Mouse (Mus musculus) kidney, embryonic 16.5 days (tissue): ENCODE results near the gene 1700025G04Rik. TPM values are rescaled to one million over a fixed set of nuclear protein-coding genes. Genes with fewer than 3 reads are reported as not detected.

Source experiments
- ATAC-seq: fragments of 200-750 bp; cut with Nextera tagmentation; 2 replicates; pipeline ENCODE4 v1.8.0; 2017; ENCODE audit warnings: moderate TSS enrichment; ENCODE audit not compliant: low FRiP score, low TSS enrichment
- H3K27ac ChIP-seq: fragments of 300-500 bp; sonication (generic); 2 replicates; pipeline ENCODE4 v1.5.1; 2014; ENCODE audit warnings: low read length
- H3K27me3 ChIP-seq: fragments of 300-500 bp; sonication (generic); 2 replicates; pipeline ENCODE4 v1.6.1; 2014; ENCODE audit warnings: low read length, control low read depth, mixed read lengths; ENCODE audit not compliant: insufficient read depth
- H3K36me3 ChIP-seq: fragments of 300-500 bp; sonication (generic); 2 replicates; pipeline ENCODE4 v1.6.1; 2014; ENCODE audit warnings: low read length, control low read depth, mixed read lengths; ENCODE audit not compliant: insufficient read depth
- H3K4me1 ChIP-seq: fragments of 300-500 bp; sonication (generic); 2 replicates; pipeline ENCODE4 v1.6.1; 2014; ENCODE audit warnings: low read length, control low read depth, mixed read lengths; ENCODE audit not compliant: insufficient read depth
- H3K4me2 ChIP-seq: fragments of 300-500 bp; sonication (generic); replicated peaks from 2 replicates; pipeline ENCODE4 v1.6.1; 2014; ENCODE audit warnings: low read depth, low read length
- H3K4me3 ChIP-seq: fragments of 300-500 bp; sonication (generic); 2 replicates; pipeline ENCODE4 v1.5.1; 2014; ENCODE audit warnings: mild to moderate bottlenecking, low read length
- H3K9ac ChIP-seq: fragments of 300-500 bp; sonication (generic); replicated peaks from 2 replicates; pipeline ENCODE4 v1.6.1; 2014; ENCODE audit warnings: low read length
- H3K9me3 ChIP-seq: fragments of 300-500 bp; sonication (generic); 2 replicates; pipeline ENCODE4 v1.6.1; 2016; ENCODE audit warnings: low read length, control low read depth
- WGBS: fragments of 180-500 bp; shearing (Covaris S2); extraction: QIAGEN DNeasy Blood & Tissue Kit; methylation state at CpG from one replicate; pipeline ENCODE4 v1.1.7; 2014; 5-methylcytosine and 5-hydroxymethylcytosine counted together
- polyA plus RNA-seq: library from polyadenylated mRNA; unstranded; fragments of >200 nt; fragmentation: Nextera tagmentation; extraction: Ambion mirVana; gene quantifications from 2 replicates; pipeline ENCODE4 v1.2.1, GENCODE M21; 2015

The 1700025G04Rik gene
- polyA plus RNA-seq, 1 experiment from 2014 or later, result 15.4 TPM

DNA sequence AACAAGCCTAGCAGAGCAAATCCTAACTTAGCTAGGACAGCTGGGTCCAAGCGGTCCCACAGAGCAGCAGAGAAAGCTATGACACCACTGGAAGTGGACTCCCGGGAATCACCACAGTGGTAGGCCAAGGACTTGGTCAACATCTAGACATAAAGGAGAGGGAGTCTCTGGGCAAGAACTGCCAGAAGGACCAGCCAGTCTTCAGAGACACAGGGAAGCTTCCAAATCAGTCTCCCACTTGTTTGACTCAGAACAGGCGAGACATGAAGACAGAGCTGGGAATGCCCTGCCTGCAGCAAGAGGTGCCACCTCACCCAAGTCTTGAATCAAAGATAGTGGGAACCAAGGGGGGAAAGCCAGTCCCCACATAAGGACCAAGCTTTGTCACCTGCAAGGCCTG, 29.7 kb downstream of the 1700025G04Rik start:
- Histone ChIP-seq H3K27ac (no peak overlapping the region), H3K4me3 (no peak overlapping the region), H3K4me2 (no peak overlapping the region), H3K36me3 (no peaks in the 10 kb centered on the region), H3K4me1 (no peaks in the 10 kb centered on the region), H3K9me3 (no peaks in the 10 kb centered on the region), H3K9ac (no peak overlapping the region), H3K27me3 (no peaks in the 10 kb centered on the region)
- 92% methylated on average over 3 of the region's 3 CpGs for WGBS
- ATAC-seq, result no peak

DNA sequence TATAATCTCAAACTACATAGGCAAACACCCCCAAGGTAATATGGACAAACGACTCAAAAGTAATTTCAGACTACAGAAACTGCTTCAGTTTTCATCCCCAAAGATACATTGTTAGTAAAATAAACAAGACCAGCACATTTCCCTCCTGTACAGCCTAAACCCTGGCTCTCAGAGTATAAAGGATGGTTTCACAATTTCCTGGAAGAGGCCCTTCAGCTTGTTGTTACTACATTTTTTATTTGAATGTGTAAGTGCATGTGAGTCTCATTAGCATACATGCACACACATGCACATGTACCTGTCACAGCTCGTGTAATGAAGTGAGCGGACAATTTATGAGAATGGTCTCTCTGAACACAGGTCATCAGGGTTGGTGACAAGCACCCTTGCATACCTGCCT, 31.1 kb downstream of the 1700025G04Rik start:
- H3K9me3 ChIP-seq, result no peaks in the 10 kb centered on the region
- H3K4me2 ChIP-seq, result no peak overlapping the region
- 0 out of 2 replicates have a peak, but pooled peaks cover 4% of the 10 kb centered on the region for H3K4me1 ChIP-seq
- H3K36me3 ChIP-seq, result no peaks in the 10 kb centered on the region
- no peak overlapping the region for H3K9ac ChIP-seq
- H3K27me3 ChIP-seq, result no peaks in the 10 kb centered on the region
- no peak overlapping the region for H3K4me3 ChIP-seq
- 78% methylated on average over 3 of the region's 3 CpGs for WGBS
- no peak for ATAC-seq
- H3K27ac ChIP-seq, result no peak overlapping the region

DNA sequence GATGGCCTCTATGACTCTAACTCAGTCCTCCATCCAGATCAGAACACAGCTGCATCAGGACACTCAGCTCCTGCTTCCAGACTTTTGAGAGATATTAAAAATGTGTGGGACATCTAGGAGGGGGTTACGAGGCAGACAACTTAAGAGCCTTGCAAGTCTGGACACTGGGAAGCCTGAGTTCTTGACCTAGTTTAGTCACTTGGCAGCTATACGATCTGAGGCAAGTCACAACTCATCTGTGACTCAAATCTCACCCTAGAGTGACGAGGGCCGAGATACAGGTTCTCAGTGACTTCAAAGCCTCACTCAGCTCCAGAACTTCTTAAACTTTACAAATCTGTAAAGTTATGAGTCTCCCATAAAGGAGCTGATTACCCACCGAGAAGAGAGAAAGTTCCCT, 36.8 kb downstream of the 1700025G04Rik start:
- H3K36me3 ChIP-seq, result no peaks in the 10 kb centered on the region
- no peaks in the 10 kb centered on the region for H3K9me3 ChIP-seq
- H3K4me2 ChIP-seq, result no peak overlapping the region
- no peak overlapping the region for H3K27ac ChIP-seq
- ATAC-seq, result no peak
- 68% methylated on average over 5 of the region's 5 CpGs for WGBS
- H3K4me1 ChIP-seq, result peaks cover 11% of the 10 kb centered on the region; the same call in 1 of the 2 replicates
- no peaks in the 10 kb centered on the region for H3K27me3 ChIP-seq
- H3K9ac ChIP-seq, result no peak overlapping the region
- H3K4me3 ChIP-seq, result no peak overlapping the region

DNA sequence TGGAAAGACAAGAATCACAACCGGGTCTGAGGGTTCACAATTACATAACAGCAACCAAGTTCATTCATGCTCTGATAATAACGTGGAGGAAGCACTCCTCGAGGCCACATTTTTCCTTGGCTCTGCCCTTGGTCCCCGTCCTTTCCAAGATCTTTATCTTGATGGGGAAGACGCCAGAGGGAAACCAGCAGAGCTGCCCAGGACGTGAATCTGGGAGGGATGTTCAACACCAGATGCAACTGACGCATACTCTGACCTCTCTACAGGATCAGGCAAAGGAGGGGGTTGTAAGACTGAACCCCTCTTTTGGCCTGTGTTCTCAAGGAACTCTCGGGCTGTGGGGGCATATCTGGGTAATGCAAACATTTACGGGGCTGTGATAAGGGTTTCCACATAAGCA, 38.1 kb downstream of the 1700025G04Rik start:
- Histone ChIP-seq H3K4me2 (no peak overlapping the region), H3K27ac (no peak overlapping the region), H3K9ac (no peak overlapping the region)

DNA sequence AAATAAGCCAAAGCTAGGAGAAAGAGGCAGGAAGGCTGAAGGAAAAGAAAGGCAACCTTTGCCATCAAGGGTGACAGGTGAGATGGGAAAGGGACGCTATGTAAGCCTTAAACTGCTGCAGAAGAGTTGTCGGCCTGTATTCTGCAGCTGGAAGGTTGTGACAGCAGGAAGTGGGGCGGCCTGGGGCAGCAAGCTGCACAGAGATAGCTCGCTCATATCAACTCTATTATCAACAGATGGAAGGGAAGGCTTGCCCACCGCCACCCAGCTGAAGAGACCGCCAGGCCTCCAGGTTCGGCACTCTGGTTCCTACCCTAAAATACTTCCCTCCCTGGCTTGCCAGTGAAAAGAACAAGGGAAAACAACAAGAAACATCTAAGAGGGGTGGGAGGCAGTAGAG, 39.9 kb downstream of the 1700025G04Rik start:
- no peak overlapping the region for H3K4me3 ChIP-seq
- H3K36me3 ChIP-seq, result no peaks in the 10 kb centered on the region
- H3K4me2 ChIP-seq, result no peak overlapping the region
- no peak overlapping the region for H3K27ac ChIP-seq
- H3K27me3 ChIP-seq, result no peaks in the 10 kb centered on the region
- no peak for ATAC-seq
- H3K9me3 ChIP-seq, result no peaks in the 10 kb centered on the region
- 86% methylated on average over 7 of the region's 7 CpGs for WGBS
- no peak overlapping the region for H3K9ac ChIP-seq
- H3K4me1 ChIP-seq, result peaks cover 23% of the 10 kb centered on the region

More for the DNA sequence above, 38.1 kb downstream of the 1700025G04Rik start:
- no peak for ATAC-seq
- WGBS, result 49% methylated on average over 9 of the region's 9 CpGs
- no peak overlapping the region for H3K4me3 ChIP-seq
- peaks cover 18% of the 10 kb centered on the region for H3K4me1 ChIP-seq
- H3K36me3 ChIP-seq, result no peaks in the 10 kb centered on the region
- no peaks in the 10 kb centered on the region for H3K27me3 ChIP-seq
- H3K9me3 ChIP-seq, result no peaks in the 10 kb centered on the region

DNA sequence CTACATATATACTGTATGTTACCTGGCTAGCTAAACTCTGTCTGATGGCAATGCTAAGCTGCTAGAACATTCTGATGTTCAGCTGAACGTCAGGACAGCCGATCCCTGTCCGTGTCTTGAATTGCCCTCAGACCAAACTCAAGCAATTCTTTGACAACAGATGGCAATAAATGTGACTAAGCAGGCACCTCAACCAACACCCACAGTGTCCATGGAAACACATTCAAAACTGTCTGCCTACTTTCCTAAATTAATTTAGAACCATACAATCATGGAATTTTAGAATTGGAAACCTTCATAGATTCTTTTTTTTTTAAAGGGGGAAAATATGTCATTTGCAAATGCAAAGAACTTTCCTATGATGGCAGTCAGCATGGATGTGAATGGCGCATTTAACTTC, 41.6 kb downstream of the 1700025G04Rik start:
- H3K27me3 ChIP-seq, result no peaks in the 10 kb centered on the region
- 58% methylated on average over 4 of the region's 4 CpGs for WGBS
- H3K9me3 ChIP-seq, result no peaks in the 10 kb centered on the region
- no peak overlapping the region for H3K4me3 ChIP-seq
- H3K4me1 ChIP-seq, result peaks cover 18% of the 10 kb centered on the region
- H3K27ac ChIP-seq, result no peak overlapping the region
- no peak overlapping the region for H3K9ac ChIP-seq
- H3K4me2 ChIP-seq, result no peak overlapping the region
- no peak for ATAC-seq
- no peaks in the 10 kb centered on the region for H3K36me3 ChIP-seq

DNA sequence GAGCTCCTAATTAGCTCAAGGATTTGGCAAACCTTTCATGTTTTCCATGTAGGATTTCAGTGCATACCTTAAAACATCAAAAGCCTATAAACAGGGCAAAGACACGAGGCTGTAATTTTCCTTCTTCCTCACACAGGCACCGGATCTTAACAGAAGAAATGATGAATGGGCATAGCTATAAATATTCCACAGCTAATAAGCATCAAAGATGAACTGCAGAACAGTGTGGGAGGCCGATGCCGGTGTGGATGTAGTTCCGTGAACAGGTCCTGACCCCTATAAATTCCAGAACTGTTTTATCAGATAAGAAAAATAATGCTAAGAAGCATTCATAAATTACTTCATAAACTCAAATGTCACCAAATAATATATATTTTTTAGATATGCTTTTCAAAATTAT, 42.5 kb downstream of the 1700025G04Rik start:
- Histone ChIP-seq H3K9ac (no peak overlapping the region), H3K4me2 (no peak overlapping the region), H3K27me3 (no peaks in the 10 kb centered on the region), H3K9me3 (no peaks in the 10 kb centered on the region), H3K4me1 (peaks cover 19% of the 10 kb centered on the region), H3K27ac (no peak overlapping the region), H3K36me3 (no peaks in the 10 kb centered on the region), H3K4me3 (no peak overlapping the region)
- WGBS, result 7% methylated on average over 5 of the region's 5 CpGs
- no peak for ATAC-seq

DNA sequence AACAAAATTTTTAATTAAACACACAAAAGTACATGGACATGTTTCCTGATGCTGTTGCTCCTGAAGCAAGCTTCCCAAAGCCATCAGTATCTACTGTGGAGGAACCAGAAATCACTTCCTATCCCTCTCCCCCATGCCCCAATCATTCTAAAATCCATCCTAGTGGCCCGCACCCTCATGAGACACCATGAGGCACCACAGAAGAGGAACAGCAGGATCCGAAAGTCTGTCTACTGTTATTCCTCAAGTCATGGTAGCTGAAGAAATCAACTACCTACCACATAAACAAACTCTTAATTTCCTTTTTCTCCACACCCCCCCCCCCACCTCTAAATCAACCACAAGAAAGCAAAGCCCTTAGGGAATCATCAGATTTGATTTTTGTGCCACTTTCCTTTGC, 46.5 kb downstream of the 1700025G04Rik start:
- Histone ChIP-seq H3K27me3 (no peaks in the 10 kb centered on the region), H3K4me3 (no peak overlapping the region), H3K9me3 (no peaks in the 10 kb centered on the region), H3K4me1 (peaks cover 25% of the 10 kb centered on the region), H3K9ac (no peak overlapping the region), H3K27ac (no peak overlapping the region), H3K4me2 (no peak overlapping the region), H3K36me3 (no peaks in the 10 kb centered on the region)
- no peak for ATAC-seq
- WGBS, result 93% methylated on average over 2 of the region's 2 CpGs

DNA sequence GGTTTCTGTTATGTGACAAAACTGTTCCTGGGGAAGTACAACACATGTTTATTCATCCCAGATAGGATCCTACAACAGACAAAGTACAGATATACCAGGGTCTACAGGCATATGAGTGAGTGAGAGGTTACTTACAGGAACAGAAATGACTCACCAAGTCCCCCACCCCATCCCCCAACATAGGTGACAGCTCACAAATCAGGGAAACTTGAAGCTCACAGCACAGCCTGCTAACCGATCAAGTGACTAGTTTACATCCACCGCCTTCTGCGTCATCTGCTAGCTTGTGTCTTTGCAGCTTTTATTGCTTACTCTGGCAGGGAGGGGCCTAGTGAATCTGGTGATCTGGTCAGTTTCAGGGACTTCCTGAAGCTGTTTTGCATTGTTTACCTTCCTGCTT, 47.5 kb downstream of the 1700025G04Rik start:
- WGBS, result 36% methylated on average over 3 of the region's 3 CpGs
- Histone ChIP-seq H3K36me3 (no peaks in the 10 kb centered on the region), H3K4me3 (no peak overlapping the region), H3K27me3 (no peaks in the 10 kb centered on the region), H3K9ac (no peak overlapping the region), H3K4me2 (no peak overlapping the region), H3K9me3 (no peaks in the 10 kb centered on the region), H3K27ac (no peak overlapping the region), H3K4me1 (peaks cover 29% of the 10 kb centered on the region)
- no peak for ATAC-seq

DNA sequence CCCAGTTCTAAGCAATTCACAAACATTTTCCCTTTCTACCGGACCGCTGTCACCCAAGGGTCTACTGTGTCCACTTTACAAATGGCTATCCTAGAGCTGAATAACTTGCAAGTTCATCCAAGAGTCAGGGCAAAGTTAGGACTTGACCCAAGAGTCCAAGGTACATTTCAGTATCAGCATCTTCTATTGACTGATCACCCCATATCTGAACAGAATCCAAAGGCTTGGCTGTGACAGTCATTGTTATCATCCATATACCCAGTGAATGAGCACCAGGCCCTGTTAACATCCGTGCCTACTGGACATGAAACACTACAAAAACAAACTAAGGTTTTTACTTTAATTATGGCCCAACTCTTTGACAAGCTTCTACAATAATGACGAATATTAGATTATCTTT, 48.9 kb downstream of the 1700025G04Rik start:
- H3K27me3 ChIP-seq, result no peaks in the 10 kb centered on the region
- peaks cover 23% of the 10 kb centered on the region for H3K4me1 ChIP-seq
- 85% methylated on average over 4 of the region's 4 CpGs for WGBS
- no peak overlapping the region for H3K4me2 ChIP-seq
- no peaks in the 10 kb centered on the region for H3K9me3 ChIP-seq
- H3K36me3 ChIP-seq, result no peaks in the 10 kb centered on the region
- H3K9ac ChIP-seq, result no peak overlapping the region
- no peak overlapping the region for H3K27ac ChIP-seq
- ATAC-seq, result no peak
- no peak overlapping the region for H3K4me3 ChIP-seq

DNA sequence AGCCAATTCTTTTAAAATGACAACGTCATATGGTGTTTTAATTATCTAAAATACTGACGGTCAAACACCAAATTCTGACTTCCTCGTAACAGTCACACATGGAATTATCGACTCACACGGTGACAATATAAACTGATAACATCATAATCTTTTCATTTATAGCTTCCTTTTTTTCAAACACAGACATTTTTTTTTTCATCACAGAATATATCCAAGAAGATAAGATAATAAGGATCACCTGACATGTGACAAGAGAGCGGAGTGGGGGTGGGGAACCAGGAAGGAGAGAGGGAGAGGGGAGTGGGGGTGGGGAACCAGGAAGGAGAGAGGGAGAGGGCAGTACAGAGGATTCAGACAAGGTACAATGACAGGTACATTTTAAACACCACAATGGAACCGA, 49.9 kb downstream of the 1700025G04Rik start:
- Histone ChIP-seq H3K9ac (no peak overlapping the region), H3K36me3 (no peaks in the 10 kb centered on the region), H3K27ac (no peak overlapping the region), H3K27me3 (no peaks in the 10 kb centered on the region), H3K4me2 (no peak overlapping the region), H3K9me3 (no peaks in the 10 kb centered on the region), H3K4me3 (no peak overlapping the region), H3K4me1 (peaks cover 23% of the 10 kb centered on the region)
- ATAC-seq, result no peak
- WGBS, result 68% methylated on average over 7 of the region's 7 CpGs
